Mouse (Mus musculus) cerebellum, adult 9-11 months (tissue): Measurements from ENCODE around the gene Colgalt2.
"Not testable (repeated sequence)": the region's sequence is repeated elsewhere in the genome, so short reads cannot be mapped to it uniquely, and the experiment has no call there.

Source experiments
- DNase-seq: peaks from one replicate; pipeline ENCODE4 v3.0.0; 2022

Colgalt2 gene

GRCm38 (mm10) chr1:152422295-152422694 is 22.7 kb downstream of the Colgalt2 start:
- DNase-seq: no peak

- DNase-seq: no peak
These were observed 23.4 kb downstream of the Colgalt2 start for GRCm38 (mm10) chr1:152423052-152423451.

- no peak for DNase-seq
These were observed 28.4 kb downstream of the Colgalt2 start for GRCm38 (mm10) chr1:152427912-152428581.

- no peak for DNase-seq
These were observed 30.2 kb downstream of the Colgalt2 start for GRCm38 (mm10) chr1:152429805-152430204.

- no peak for DNase-seq
These were observed 34.5 kb downstream of the Colgalt2 start for GRCm38 (mm10) chr1:152434166-152434565.

- DNase-seq: not testable (repeated sequence)
These were observed 37.9 kb downstream of the Colgalt2 start for GRCm38 (mm10) chr1:152437518-152437917.

- DNase-seq: no peak
These were observed 39.8 kb downstream of the Colgalt2 start for GRCm38 (mm10) chr1:152439408-152439807.

GRCm38 (mm10) chr1:152439874-152440273 is 40.2 kb downstream of the Colgalt2 start:
- DNase-seq: no peak

GRCm38 (mm10) chr1:152444630-152445029 is 45.0 kb downstream of the Colgalt2 start:
- no peak for DNase-seq

- no peak for DNase-seq
These were observed 46.3 kb downstream of the Colgalt2 start for GRCm38 (mm10) chr1:152445925-152446324.

- no peak for DNase-seq
These were observed 54.9 kb downstream of the Colgalt2 start for GRCm38 (mm10) chr1:152454536-152454935.

- no peak for DNase-seq
These were observed 55.9 kb downstream of the Colgalt2 start for GRCm38 (mm10) chr1:152455275-152456243.

GRCm38 (mm10) chr1:152456266-152456665 is 56.6 kb downstream of the Colgalt2 start:
- DNase-seq: no peak

GRCm38 (mm10) chr1:152457596-152457995 is 58.0 kb downstream of the Colgalt2 start:
- no peak for DNase-seq

- DNase-seq: no peak
These were observed 59.4 kb downstream of the Colgalt2 start for GRCm38 (mm10) chr1:152458996-152459395.

GRCm38 (mm10) chr1:152460931-152461330 is 61.3 kb downstream of the Colgalt2 start:
- no peak for DNase-seq

GRCm38 (mm10) chr1:152461814-152462213 is 62.2 kb downstream of the Colgalt2 start:
- no peak for DNase-seq

- no peak for DNase-seq
These were observed 62.7 kb downstream of the Colgalt2 start for GRCm38 (mm10) chr1:152462348-152462747.

- no peak for DNase-seq
These were observed 66.7 kb downstream of the Colgalt2 start for GRCm38 (mm10) chr1:152466280-152466679.

- DNase-seq: no peak
These were observed 68.8 kb downstream of the Colgalt2 start for GRCm38 (mm10) chr1:152468443-152468842.

- DNase-seq: no peak
These were observed 76.5 kb downstream of the Colgalt2 start for GRCm38 (mm10) chr1:152476126-152476525.

GRCm38 (mm10) chr1:152490842-152491241 is 91.2 kb downstream of the Colgalt2 start:
- no peak for DNase-seq

GRCm38 (mm10) chr1:152492258-152492657 is 92.6 kb downstream of the Colgalt2 start:
- DNase-seq: no peak

- DNase-seq: no peak
These were observed 97.2 kb downstream of the Colgalt2 start for GRCm38 (mm10) chr1:152496831-152497230.
